Comparison of ENCODE assay signal across 8 mouse cellular contexts in genomic region chr17:26715271-26715758, GRCm38 (mm10). TPM values are rescaled to one million over a fixed set of nuclear protein-coding genes. Genes with fewer than 3 reads are reported as not detected.
A peak's percentile ranks its signal among the peaks of the same experiment; 100 is the strongest.
DNase-seq lines count a peak whose midpoint lies in the region; ATAC-seq and TF ChIP-seq lines count a peak whose summit lies in the region.

Gene Crebrf, plus strand, starts transcription at chr17:26715650.

- no peaks in the 10 kb centered on the region for H3K27me3 ChIP-seq in heart, embryonic 12.5 days (replicated peaks)
- H3K27me3 ChIP-seq in kidney, postnatal 0 days (ENCODE audit: insufficient read depth, low read length), result no peaks in the 10 kb centered on the region
- H3K27me3 ChIP-seq in liver, embryonic 11.5 days (replicated peaks; ENCODE audit: control insufficient read depth, insufficient read depth, low read length), result no peaks in the 10 kb centered on the region
- H3K27me3 ChIP-seq in stomach, embryonic 14.5 days (ENCODE audit: control insufficient read depth, insufficient read depth, low read length), result no peaks in the 10 kb centered on the region

- peak within 1 kb of the TSS; percentile 79 for H3K9ac ChIP-seq in heart, embryonic 12.5 days
- H3K9ac ChIP-seq in kidney, postnatal 0 days (ENCODE audit: low read depth, low read length), result peak within 1 kb of the TSS; percentile 83
- peak within 1 kb of the TSS; percentile 70 for H3K9ac ChIP-seq in liver, embryonic 11.5 days (ENCODE audit: low read depth, low read length)
- H3K9ac ChIP-seq in stomach, embryonic 14.5 days (replicated peaks; ENCODE audit: low read depth, low read length), result peak within 1 kb of the TSS; percentile 65

- no peak for TF ChIP-seq CTCF in kidney, postnatal 0 days (IDR thresholded peaks at IDR 0.05; ENCODE audit: low read depth)

- no peaks in the 10 kb centered on the region for H3K36me3 ChIP-seq in heart, embryonic 12.5 days
- no peaks in the 10 kb centered on the region for H3K36me3 ChIP-seq in kidney, postnatal 0 days (ENCODE audit: insufficient read depth, low read length)
- no peaks in the 10 kb centered on the region for H3K36me3 ChIP-seq in liver, embryonic 11.5 days (ENCODE audit: control insufficient read depth, insufficient read depth, low read length)
- H3K36me3 ChIP-seq in stomach, embryonic 14.5 days (ENCODE audit: control insufficient read depth, insufficient read depth, low read length), result no peaks in the 10 kb centered on the region

- peak within 1 kb of the TSS; percentile 74 for H3K4me2 ChIP-seq in heart, embryonic 12.5 days
- peak within 1 kb of the TSS; percentile 72 for H3K4me2 ChIP-seq in kidney, postnatal 0 days (ENCODE audit: low read length)
- H3K4me2 ChIP-seq in liver, embryonic 11.5 days, result peak within 1 kb of the TSS; percentile 86
- peak within 1 kb of the TSS; percentile 77 for H3K4me2 ChIP-seq in stomach, embryonic 14.5 days (replicated peaks; ENCODE audit: low read depth, low read length)

- no peaks in the 10 kb centered on the region for H3K9me3 ChIP-seq in heart, embryonic 12.5 days (replicated peaks)
- no peaks in the 10 kb centered on the region for H3K9me3 ChIP-seq in kidney, postnatal 0 days (replicated peaks; ENCODE audit: low read length)
- no peaks in the 10 kb centered on the region for H3K9me3 ChIP-seq in liver, embryonic 11.5 days (ENCODE audit: control insufficient read depth, low read length)
- no peaks in the 10 kb centered on the region for H3K9me3 ChIP-seq in stomach, embryonic 14.5 days (ENCODE audit: control insufficient read depth, low read depth, low read length)

- ATAC-seq in erythroid progenitor cell, adult 5-6 weeks (replicated peaks; ENCODE audit: low FRiP score, poor library complexity, severe bottlenecking), result peak; percentile 89
- peak; percentile 91 for ATAC-seq in heart, embryonic 12.5 days (ENCODE audit: insufficient number of reproducible peaks, low FRiP score)
- ATAC-seq in kidney, postnatal 0 days (replicated peaks; ENCODE audit: low FRiP score, low read depth), result peak; percentile 81
- peak; percentile 77 for ATAC-seq in liver, embryonic 11.5 days (replicated peaks; ENCODE audit: low FRiP score)
- ATAC-seq in stomach, embryonic 14.5 days (ENCODE audit: insufficient number of reproducible peaks, insufficient read depth, low FRiP score, low read depth), result peak; percentile 82

- peak within 1 kb of the TSS; percentile 96 for H3K4me3 ChIP-seq in heart, embryonic 12.5 days
- peak within 1 kb of the TSS; percentile 97 for H3K4me3 ChIP-seq in kidney, postnatal 0 days (replicated peaks; ENCODE audit: low read depth, low read length)
- peak within 1 kb of the TSS; percentile 99 for H3K4me3 ChIP-seq in liver, embryonic 11.5 days (ENCODE audit: low read depth, low read length)
- H3K4me3 ChIP-seq in stomach, embryonic 14.5 days (ENCODE audit: low read depth, low read length), result peak within 1 kb of the TSS; percentile 98

- 0% methylated on average over 41 of the region's 41 CpGs for WGBS in heart, embryonic 12.5 days
- under 1% methylated on average over 41 of the region's 41 CpGs for WGBS in kidney, postnatal 0 days
- WGBS in liver, embryonic 11.5 days, result 1% methylated on average over 41 of the region's 41 CpGs
- WGBS in stomach, embryonic 14.5 days, result under 1% methylated on average over 40 of the region's 41 CpGs

- DNase-seq in CD4-positive helper T cell, adult 2 months (ENCODE audit: low read depth, low spot score), result peak; percentile 99
- peak; percentile 92 for DNase-seq in brain, embryonic 18.5 days (ENCODE audit: low read depth, low spot score)
- peak; percentile 99 for DNase-seq in kidney, postnatal 0 days (ENCODE audit: low spot score)
- peak; percentile 97 for DNase-seq in liver, embryonic 11.5 days (ENCODE audit: low spot score)
- DNase-seq in naive thymus-derived CD4-positive, alpha-beta T cell, adult 2 months (ENCODE audit: low read depth), result peak; percentile 98

- H3K27ac ChIP-seq in heart, embryonic 12.5 days (ENCODE audit: poor library complexity, severe bottlenecking), result peak within 1 kb of the TSS; percentile 88
- peak within 1 kb of the TSS; percentile 90 for H3K27ac ChIP-seq in kidney, postnatal 0 days
- peak within 1 kb of the TSS; percentile 90 for H3K27ac ChIP-seq in liver, embryonic 11.5 days (ENCODE audit: low read depth, low read length)
- peak within 1 kb of the TSS; percentile 85 for H3K27ac ChIP-seq in stomach, embryonic 14.5 days (ENCODE audit: low read length)

- peaks cover 18% of the 10 kb centered on the region for H3K4me1 ChIP-seq in heart, embryonic 12.5 days (replicated peaks)
- H3K4me1 ChIP-seq in kidney, postnatal 0 days (replicated peaks; ENCODE audit: insufficient read depth, low read length), result 0 out of 2 replicates have a peak, but pooled peaks cover 5% of the 10 kb centered on the region
- H3K4me1 ChIP-seq in liver, embryonic 11.5 days (replicated peaks; ENCODE audit: control insufficient read depth, insufficient read depth, low read length), result peaks cover 23% of the 10 kb centered on the region
- H3K4me1 ChIP-seq in stomach, embryonic 14.5 days (ENCODE audit: control insufficient read depth, insufficient read depth, low read length), result peaks cover 6% of the 10 kb centered on the region; the same call in 1 of the 2 replicates

RNA-seq across cellular contexts. Expression of gene Crebrf, which starts in this region (rescaled TPM):
- total RNA-seq in erythroid progenitor cell, adult 5-6 weeks (2015; ENCODE audit: low replicate concordance), result 9.6 and 17.7 TPM in 2 replicates
- 10.4 and 25.2 TPM in 2 replicates for total RNA-seq in erythroid progenitor cell, adult 5-6 weeks (2017; ENCODE audit: low replicate concordance)
- polyA plus RNA-seq in heart, embryonic 12.5 days (2016; fragmentation: Nextera tagmentation; extraction: Ambion mirVana), result 5.4 and 7.0 TPM in 2 replicates
- 13.8 and 17.6 TPM in 2 replicates for polyA plus RNA-seq in kidney, postnatal 0 days (2015; fragmentation: Nextera tagmentation; extraction: Ambion mirVana)
- 1.8 and 2.4 TPM in 2 replicates for polyA plus RNA-seq in liver, embryonic 11.5 days (2014; fragmentation: Nextera tagmentation; extraction: Ambion mirVana)
- polyA plus RNA-seq in stomach, embryonic 14.5 days (2014; fragmentation: Nextera tagmentation; extraction: Ambion mirVana), result 9.0 and 11.7 TPM in 2 replicates

Comparison
In these comparisons a context has a peak if more than half of its experiments do, and no peak if none do; other contexts are left out.
1. Peak in every context shown above with its lines: DNase-seq, ATAC-seq, H3K4me3 ChIP-seq and H3K27ac ChIP-seq.